27 mouse cellular contexts compared by ENCODE assay signal in genomic region chr5:30559421-30559820, GRCm38 (mm10). TPM values are rescaled to one million over a fixed set of nuclear protein-coding genes. Genes with fewer than 3 reads are reported as not detected.
A peak's percentile ranks its signal among the peaks of the same experiment; 100 is the strongest.
DNase-seq lines count a peak whose midpoint lies in the region; ATAC-seq and TF ChIP-seq lines count a peak whose summit lies in the region.
"Had no signal": no experiment of that assay in that cellular context is flagged by ENCODE, and none has a peak within 500 bp of the region (broad histone marks: within the 10 kb centered on the region; RNA-seq: fewer than 3 reads in every experiment).

No protein-coding gene starts in this region.

- H3K4me3 ChIP-seq in midbrain, embryonic 11.5 days (ENCODE audit: low read depth, low read length): no peak overlapping the region
- H3K4me3 ChIP-seq in midbrain, embryonic 13.5 days (replicated peaks): no peak overlapping the region
- no peak overlapping the region for H3K4me3 ChIP-seq in embryonic fibroblast, embryonic 13.5 days (ENCODE audit: insufficient read depth, low read length)
- H3K4me3 ChIP-seq: embryonic facial prominence, embryonic 13.5 days; embryonic facial prominence, embryonic 15.5 days; forebrain, embryonic 13.5 days; forebrain, embryonic 15.5 days had no signal

- H3K4me1 ChIP-seq in midbrain, embryonic 11.5 days (ENCODE audit: control insufficient read depth, insufficient read depth, low read length): no peaks in the 10 kb centered on the region
- no peaks in the 10 kb centered on the region for H3K4me1 ChIP-seq in midbrain, embryonic 13.5 days (replicated peaks)
- H3K4me1 ChIP-seq in embryonic fibroblast, embryonic 13.5 days (ENCODE audit: control insufficient read depth, insufficient read depth, low read length): peaks cover 10% of the 10 kb centered on the region
- H3K4me1 ChIP-seq: forebrain, embryonic 13.5 days; forebrain, embryonic 15.5 days had no signal

- no peaks in the 10 kb centered on the region for H3K9me3 ChIP-seq in midbrain, embryonic 11.5 days (ENCODE audit: control insufficient read depth, low read length)
- H3K9me3 ChIP-seq in midbrain, embryonic 13.5 days: no peaks in the 10 kb centered on the region
- H3K9me3 ChIP-seq: embryonic facial prominence, embryonic 15.5 days; forebrain, embryonic 15.5 days had no signal

- H3K9ac ChIP-seq in midbrain, embryonic 11.5 days (ENCODE audit: low read length): no peak overlapping the region
- no peak overlapping the region for H3K9ac ChIP-seq in midbrain, embryonic 13.5 days (replicated peaks)
- H3K9ac ChIP-seq: embryonic facial prominence, embryonic 13.5 days; embryonic facial prominence, embryonic 15.5 days; forebrain, embryonic 13.5 days; forebrain, embryonic 15.5 days; forebrain, postnatal 0 days had no signal

- 82% methylated on average over 3 of the region's 3 CpGs for WGBS in midbrain, embryonic 11.5 days
- WGBS in midbrain, embryonic 13.5 days: 89% methylated on average over 3 of the region's 3 CpGs

- ATAC-seq in midbrain, embryonic 11.5 days (ENCODE audit: low FRiP score): no peak
- no peak for ATAC-seq in midbrain, embryonic 13.5 days
- ATAC-seq: activated CD4-positive, CD25-positive, alpha-beta regulatory T cell, adult 4 months; forebrain, embryonic 13.5 days; forebrain, embryonic 15.5 days; forebrain, postnatal 0 days; Patski had no signal

- no peaks in the 10 kb centered on the region for H3K27me3 ChIP-seq in midbrain, embryonic 11.5 days (ENCODE audit: control insufficient read depth, insufficient read depth, low read length)
- H3K27me3 ChIP-seq in midbrain, embryonic 13.5 days: no peaks in the 10 kb centered on the region
- H3K27me3 ChIP-seq: embryonic facial prominence, embryonic 15.5 days; forebrain, embryonic 15.5 days had no signal

- TF ChIP-seq CTCF in embryonic fibroblast, embryonic 13.5 days (IDR thresholded peaks at IDR 0.05; ENCODE audit: borderline replicate concordance, insufficient read depth, low read length): no peak

- no peak for TF ChIP-seq POLR2A in embryonic fibroblast, embryonic 13.5 days (IDR thresholded peaks at IDR 0.05; ENCODE audit: low read depth, low read length)

- DNase-seq in midbrain, embryonic 11.5 days (ENCODE audit: low spot score, missing footprints): peak; percentile 10
- DNase-seq in 416B (ENCODE audit: low read depth): peak; percentile 4
- no peak for DNase-seq in heart, adult 8-10 months (ENCODE audit: low spot score)
- no peak for DNase-seq in cerebellum, adult 9-11 months
- DNase-seq: adrenal gland, adult 8-10 months; adrenal gland, postnatal 36 days; cerebellum, adult 11-12 months; cerebellum, adult 2 months; cerebellum, adult 9-10 months; cerebellum, postnatal 14 days; cerebellum, postnatal 36 days; embryo, embryonic 11 days; forebrain, postnatal 0 days had no signal

- H3K36me3 ChIP-seq in midbrain, embryonic 11.5 days (ENCODE audit: control insufficient read depth, insufficient read depth, low read length): no peaks in the 10 kb centered on the region
- no peaks in the 10 kb centered on the region for H3K36me3 ChIP-seq in midbrain, embryonic 13.5 days
- H3K36me3 ChIP-seq: embryonic facial prominence, embryonic 13.5 days; embryonic facial prominence, embryonic 15.5 days; forebrain, embryonic 15.5 days had no signal

- H3K4me2 ChIP-seq in midbrain, embryonic 11.5 days: no peak overlapping the region
- H3K4me2 ChIP-seq in midbrain, embryonic 13.5 days (replicated peaks): no peak overlapping the region
- H3K4me2 ChIP-seq: embryonic facial prominence, embryonic 13.5 days; embryonic facial prominence, embryonic 15.5 days; forebrain, embryonic 13.5 days; forebrain, embryonic 15.5 days had no signal

- H3K27ac ChIP-seq in midbrain, embryonic 11.5 days (ENCODE audit: low read depth, low read length): no peak overlapping the region
- H3K27ac ChIP-seq in midbrain, embryonic 13.5 days: no peak overlapping the region
- H3K27ac ChIP-seq in embryonic fibroblast, embryonic 13.5 days (ENCODE audit: insufficient read depth, low read length): peak overlapping the region; percentile 62
- H3K27ac ChIP-seq: embryonic facial prominence, embryonic 13.5 days; embryonic facial prominence, embryonic 15.5 days; forebrain, embryonic 13.5 days; forebrain, embryonic 15.5 days had no signal

RNA-seq across cellular contexts. Expression of gene Cib4, which starts 13.8 kb away (rescaled TPM):
- polyA plus RNA-seq in midbrain, embryonic 11.5 days (2014; fragmentation: Nextera tagmentation; extraction: Ambion mirVana): not detected in 2 replicates
- polyA plus RNA-seq in midbrain, embryonic 13.5 days (2015; fragmentation: Nextera tagmentation; extraction: Ambion mirVana): not detected in 2 replicates
- not detected in 2 replicates for polyA plus RNA-seq in embryonic fibroblast, embryonic 13.5 days (2011; ENCODE audit: insufficient read length, low read depth, missing spikeins)
- total RNA-seq in heart, adult 8-10 months (2022): not detected
- total RNA-seq: common myeloid progenitor, adult 5-6 weeks; ES-E14; forebrain, postnatal 0 days; MEL had no signal
- polyA plus RNA-seq: activated CD4-positive, CD25-positive, alpha-beta regulatory T cell, adult 4 months; C2C12; cerebellum, adult 2 months; embryonic facial prominence, embryonic 11.5 days; embryonic facial prominence, embryonic 13.5 days; forebrain, embryonic 11.5 days; forebrain, embryonic 13.5 days; forebrain, embryonic 15.5 days; forebrain, postnatal 0 days; Patski had no signal

RNA-seq across cellular contexts. Expression of gene Kcnk3, which starts 28.5 kb away (rescaled TPM):
- 0.27 and 0.50 TPM in 2 replicates for polyA plus RNA-seq in midbrain, embryonic 11.5 days (2014; fragmentation: Nextera tagmentation; extraction: Ambion mirVana)
- polyA plus RNA-seq in midbrain, embryonic 13.5 days (2015; fragmentation: Nextera tagmentation; extraction: Ambion mirVana): 1.9 and 2.0 TPM in 2 replicates
- 1.3 and 1.6 TPM in 2 replicates for polyA plus RNA-seq in embryonic fibroblast, embryonic 13.5 days (2011; ENCODE audit: insufficient read length, low read depth, missing spikeins)
- total RNA-seq in heart, adult 8-10 months (2022): 100 to 1,000 TPM; 268 to 282 (median 276) TPM
- total RNA-seq: common myeloid progenitor, adult 5-6 weeks; MEL had no signal
- polyA plus RNA-seq: activated CD4-positive, CD25-positive, alpha-beta regulatory T cell, adult 4 months; C2C12; Patski had no signal

Comparison
In these comparisons a context has a peak if more than half of its experiments do, and no peak if none do; other contexts are left out.
1. DNase-seq: peak in midbrain, embryonic 11.5 days (single experiment) and 416B (single experiment); none in heart, adult 8-10 months (single experiment) and cerebellum, adult 9-11 months (single experiment).